Mouse (Mus musculus) embryonic fibroblast, embryonic 13.5 days (primary cell): ENCODE data around the gene Vwa1.

Experiments used
- CTCF ChIP-seq: IDR thresholded peaks from 2 replicates; pipeline ENCODE4 v1.5.1; 2011; ENCODE audit warnings: mild to moderate bottlenecking, control low read depth, low read length, moderate library complexity, borderline replicate concordance; ENCODE audit not compliant: insufficient read depth
- POLR2A ChIP-seq: IDR thresholded peaks from 2 replicates; pipeline ENCODE4 v1.6.1; 2011; ENCODE audit warnings: low read depth, mild to moderate bottlenecking, control low read depth, low read length, moderate library complexity

DNA sequence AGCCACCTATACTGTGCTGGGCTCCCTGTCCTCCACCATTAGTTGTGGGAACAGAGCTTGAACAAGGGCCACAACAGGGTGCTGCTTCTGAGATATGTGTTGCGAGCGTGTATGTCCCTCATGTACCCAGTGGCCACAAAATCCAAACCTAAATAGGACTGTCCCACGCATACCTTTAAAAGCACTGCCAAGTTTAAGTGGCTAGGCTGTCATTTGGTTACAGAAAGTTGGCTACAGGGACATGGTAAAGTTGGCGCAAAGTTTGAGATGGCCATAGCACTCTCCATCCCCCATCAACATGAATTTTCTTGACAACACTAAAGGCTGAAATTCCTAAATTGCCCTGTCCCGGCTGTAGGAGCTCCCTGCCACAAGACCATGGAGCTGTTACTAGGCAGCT is 29.4 kb downstream of the Vwa1 start:
- TF ChIP-seq CTCF (no peak), POLR2A (no peak)
